Mouse (Mus musculus): ENCODE results near the gene Sh2d1b2. TPM values are rescaled to one million over a fixed set of nuclear protein-coding genes. Genes with fewer than 3 reads are reported as not detected.
"Not testable (repeated sequence)": the region's sequence is repeated elsewhere in the genome, so short reads cannot be mapped to it uniquely, and the experiment has no call there.

The Sh2d1b2 gene
- total RNA-seq (2021): not detected

- not testable (repeated sequence) for DNase-seq
Measured at GRCm38 (mm10) chr1:170232688-170233087, at the start of gene Sh2d1b2. TSS of gene Sh2d1b2 (plus strand) at chr1:170232749.

DNA sequence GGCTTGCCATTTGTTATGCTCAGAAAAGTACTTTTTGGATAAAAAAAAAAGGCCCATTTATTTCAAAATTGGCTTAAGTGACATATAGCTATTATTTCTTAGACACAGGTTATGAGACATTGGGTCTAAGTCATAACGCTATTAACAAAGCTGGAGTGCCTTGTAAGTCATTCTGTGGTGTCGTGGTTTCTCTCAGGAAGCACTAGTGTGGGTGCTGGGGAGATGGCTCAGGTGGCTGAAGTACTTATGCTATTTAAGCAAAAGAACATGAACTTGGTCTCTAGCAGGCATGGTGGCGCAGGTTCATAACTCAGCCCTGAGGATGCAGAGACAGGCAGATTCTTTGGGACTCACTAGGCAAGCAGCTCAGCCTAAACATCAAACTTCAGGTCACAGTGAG lies 47.4 kb upstream of the Sh2d1b2 start:
- DNase-seq: no peak

DNA sequence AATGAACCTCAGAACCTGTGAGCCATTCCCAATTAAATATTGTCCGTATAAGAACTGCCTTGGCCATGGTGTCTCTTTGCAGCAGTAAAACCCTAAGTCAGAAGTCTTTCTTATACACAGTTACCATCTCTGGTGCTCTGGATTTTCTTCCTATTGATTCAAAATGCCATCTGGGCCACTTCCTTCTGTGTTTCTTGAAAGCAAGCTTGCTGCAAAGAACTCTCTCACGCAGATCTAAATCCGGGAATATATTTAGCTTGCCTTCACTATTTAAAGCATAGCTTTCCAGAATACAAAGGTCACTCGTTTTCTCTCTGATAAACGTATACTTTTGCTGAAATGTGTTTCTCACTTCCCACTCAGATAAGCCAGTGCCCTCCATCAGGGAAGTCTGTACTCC lies 46.0 kb upstream of the Sh2d1b2 start:
- DNase-seq: no peak

GRCm38 (mm10) chr1:170188601-170189000 lies 43.9 kb upstream of the Sh2d1b2 start:
- peak; percentile 59 for DNase-seq

- no peak for DNase-seq
Measured at GRCm38 (mm10) chr1:170190225-170190624, 42.3 kb upstream of the Sh2d1b2 start.

DNA sequence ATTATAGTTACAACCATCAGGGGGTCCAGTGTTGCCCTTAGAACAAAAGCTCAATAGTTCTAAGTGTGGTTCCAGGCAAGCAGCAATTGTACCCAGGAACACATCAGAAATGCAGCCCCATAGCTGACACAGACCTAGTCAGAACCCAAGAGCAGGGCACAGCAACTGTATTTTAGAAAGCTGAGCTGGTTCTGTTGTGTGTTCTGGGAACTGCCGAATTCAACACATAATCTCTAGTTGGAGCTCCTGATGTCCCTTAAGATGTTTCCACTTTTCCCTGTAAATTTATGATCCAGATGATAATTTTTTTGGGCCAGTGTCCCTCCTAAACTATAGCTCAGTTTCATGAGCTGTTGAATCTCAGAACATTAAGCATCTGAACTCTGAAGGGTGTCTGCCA lies 40.6 kb upstream of the Sh2d1b2 start:
- no peak for DNase-seq

- DNase-seq: no peak
Measured at GRCm38 (mm10) chr1:170196211-170196610, 36.3 kb upstream of the Sh2d1b2 start.

DNA sequence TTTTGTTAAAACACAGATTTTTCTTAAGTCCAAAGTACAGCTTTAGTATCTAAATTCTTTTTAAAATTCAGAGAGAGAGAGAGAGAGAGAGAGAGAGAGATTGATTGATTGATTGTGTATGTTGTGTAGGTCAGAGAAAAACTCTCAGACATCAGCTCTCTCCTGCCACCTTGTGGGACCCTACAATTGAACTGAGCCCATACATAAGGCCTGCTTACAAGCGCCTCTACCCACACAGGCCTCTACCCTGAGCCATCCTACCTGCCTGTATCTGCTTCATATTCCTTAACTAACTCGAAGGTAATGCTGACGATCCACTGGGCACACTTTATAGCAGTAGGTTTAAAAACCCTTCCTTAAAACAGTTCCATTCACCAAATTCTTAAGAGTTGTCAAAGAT lies 32.2 kb upstream of the Sh2d1b2 start:
- DNase-seq: peak; percentile 37

DNA sequence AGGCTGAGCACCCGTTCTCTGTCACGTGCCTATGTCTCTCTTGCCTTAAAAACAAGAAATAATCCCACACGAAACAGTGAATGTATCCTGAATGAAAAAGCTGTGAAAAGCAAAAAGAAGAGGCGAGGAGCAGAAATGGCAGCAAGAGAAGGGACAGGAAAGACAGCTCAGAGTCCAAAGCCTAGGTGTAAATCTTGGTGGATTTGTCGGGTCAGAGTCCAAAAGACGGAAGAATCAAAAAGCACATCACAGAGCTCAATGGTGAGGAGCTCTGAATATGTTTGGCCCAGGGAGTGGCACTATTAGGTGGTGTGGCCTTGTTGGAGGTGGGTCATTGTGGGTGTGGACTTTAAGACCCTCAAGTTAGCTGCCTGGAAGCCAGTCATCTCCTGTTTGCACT lies 26.2 kb upstream of the Sh2d1b2 start:
- DNase-seq: no peak

DNA sequence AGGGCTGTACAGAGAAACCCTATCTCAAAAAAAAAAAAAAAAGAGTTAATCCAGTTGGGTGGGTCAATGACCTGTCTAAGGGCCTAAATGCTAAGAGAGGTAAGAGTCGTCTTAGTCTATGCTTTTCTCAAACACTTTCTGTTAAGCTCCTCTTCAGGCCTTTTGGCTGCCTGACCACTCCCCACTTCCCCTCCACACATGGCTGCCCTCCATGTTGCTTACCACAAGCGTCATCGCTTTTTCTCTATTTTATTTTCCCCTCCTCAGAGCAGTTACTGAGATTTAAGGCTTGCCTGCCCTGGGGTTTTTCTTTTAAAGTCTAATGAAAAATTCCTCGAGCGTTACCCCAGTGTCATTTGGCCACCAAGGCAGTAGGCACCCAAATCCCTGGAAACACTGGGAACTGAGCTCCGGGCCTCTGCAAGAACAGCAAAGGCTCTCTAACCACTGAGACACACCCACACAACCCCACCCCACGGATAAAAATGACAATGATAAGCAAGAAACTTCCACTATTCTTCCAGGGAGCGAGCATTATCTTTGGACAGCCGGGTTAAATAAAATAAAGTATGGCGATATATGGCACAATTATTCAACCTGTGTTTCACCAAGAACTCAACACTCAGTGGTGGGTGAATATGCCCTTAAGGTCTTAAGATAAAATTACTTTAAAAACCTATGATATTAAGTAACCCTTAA lies 19.2 kb upstream of the Sh2d1b2 start:
- DNase-seq: no peak

DNA sequence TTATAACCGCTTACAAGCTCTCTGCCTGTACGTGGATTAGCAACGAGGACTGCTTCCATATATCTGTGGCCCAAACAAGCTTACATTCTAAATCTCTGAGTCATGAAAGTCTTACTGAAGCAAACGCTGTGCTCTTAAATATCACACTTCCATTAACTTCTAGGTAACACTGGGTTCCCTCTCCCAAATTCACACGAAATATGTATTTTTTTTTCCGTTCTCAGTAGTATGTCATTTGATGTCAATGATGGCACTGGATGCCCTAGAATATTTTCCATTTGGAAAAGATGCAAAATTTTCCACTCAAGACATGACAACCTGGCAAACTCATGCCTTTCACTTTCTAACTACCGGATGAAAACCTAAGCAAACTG lies 18.2 kb upstream of the Sh2d1b2 start:
- DNase-seq: no peak

- DNase-seq: peak; percentile 93
Measured at GRCm38 (mm10) chr1:170214757-170215522, 17.6 kb upstream of the Sh2d1b2 start, which contains the start of gene Uhmk1. TSS of gene Uhmk1 (minus strand) at chr1:170215397.

DNA sequence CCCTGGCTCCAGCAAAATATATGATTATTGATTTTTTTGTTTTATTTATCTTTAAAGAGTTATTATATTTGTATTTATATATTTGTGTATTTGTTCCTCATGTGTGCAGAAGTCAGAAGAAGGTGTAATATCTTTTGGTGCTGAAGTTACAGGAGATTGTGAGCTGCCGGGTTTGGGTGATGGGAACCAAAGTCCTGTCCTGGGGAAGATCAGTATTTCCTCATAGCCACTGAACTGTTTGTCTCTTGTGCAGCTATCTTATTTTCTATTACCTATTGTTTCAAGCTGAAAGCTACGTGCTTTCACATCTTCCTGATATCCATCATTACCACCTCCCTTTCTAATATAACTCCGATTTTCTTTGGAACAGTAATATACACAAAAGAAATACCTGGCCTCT lies 17.0 kb upstream of the Sh2d1b2 start:
- no peak for DNase-seq

GRCm38 (mm10) chr1:170218091-170218884 lies 14.3 kb upstream of the Sh2d1b2 start:
- no peak for DNase-seq

DNA sequence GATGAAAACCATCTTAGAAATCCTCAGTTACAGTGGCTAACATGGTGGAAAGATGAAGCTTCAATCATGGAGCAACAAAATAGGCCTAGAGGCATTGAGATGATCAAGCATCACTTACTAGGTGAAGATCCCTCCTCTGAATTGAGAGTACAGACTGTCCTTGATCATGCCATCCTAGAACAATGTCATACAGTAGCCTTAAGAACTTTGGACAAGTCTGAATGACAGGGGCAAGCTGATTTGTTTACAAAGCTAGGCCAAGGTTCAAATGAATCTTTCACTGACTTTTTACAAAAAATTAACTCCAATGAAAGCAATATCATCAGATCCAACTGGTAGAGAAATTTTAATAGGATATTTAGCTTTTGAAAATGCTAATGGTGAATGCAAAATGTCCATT lies 12.2 kb upstream of the Sh2d1b2 start:
- no peak for DNase-seq

DNA sequence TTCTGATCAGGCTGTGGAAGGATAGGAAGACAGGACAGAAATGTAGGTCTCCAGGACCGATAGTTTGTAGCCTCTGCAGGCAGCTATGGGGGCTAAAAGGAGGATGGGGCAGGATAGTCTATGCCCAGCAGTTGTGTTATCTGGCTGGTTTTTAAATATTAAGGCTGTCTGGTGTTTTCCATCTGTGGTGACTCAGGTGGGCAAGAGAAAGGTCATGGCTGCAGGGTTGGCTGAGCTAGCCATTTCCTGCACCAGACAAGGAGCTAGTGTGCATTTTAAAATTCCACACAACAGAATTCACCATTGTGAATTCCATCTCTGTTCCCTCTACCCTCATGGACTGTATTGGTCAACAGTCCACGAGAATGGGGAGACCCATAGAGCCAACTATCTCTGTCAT lies 9.3 kb upstream of the Sh2d1b2 start:
- no peak for DNase-seq

- no peak for DNase-seq
Measured at GRCm38 (mm10) chr1:170245016-170245415, 12.5 kb downstream of the Sh2d1b2 start.

- no peak for DNase-seq
Measured at GRCm38 (mm10) chr1:170254893-170255559, 22.5 kb downstream of the Sh2d1b2 start.

- DNase-seq: peak; percentile 89
Measured at GRCm38 (mm10) chr1:170255560-170255910, 23.0 kb downstream of the Sh2d1b2 start.

GRCm38 (mm10) chr1:170270281-170270680 lies 37.7 kb downstream of the Sh2d1b2 start:
- no peak for DNase-seq

GRCm38 (mm10) chr1:170270696-170271095 lies 38.1 kb downstream of the Sh2d1b2 start:
- no peak for DNase-seq

DNA sequence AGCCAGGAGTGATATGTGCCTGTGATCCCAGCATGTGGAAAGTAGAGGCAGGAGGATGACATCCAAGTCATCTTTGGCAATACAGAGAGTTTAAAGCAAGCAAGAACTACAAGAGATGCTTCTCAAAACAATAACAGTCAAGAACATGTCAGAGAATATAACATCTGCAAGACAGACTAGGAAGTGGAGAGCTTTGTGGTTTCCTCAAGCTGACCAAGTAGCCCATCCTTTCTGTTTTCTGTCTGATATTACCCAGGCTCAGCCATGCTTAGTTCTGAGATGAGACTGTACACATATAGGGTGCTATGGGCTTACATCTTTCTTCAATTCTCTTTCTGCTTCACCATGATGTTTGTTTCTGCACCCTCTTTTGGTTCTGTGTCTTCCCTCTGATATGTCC lies 40.7 kb downstream of the Sh2d1b2 start:
- DNase-seq: no peak

DNA sequence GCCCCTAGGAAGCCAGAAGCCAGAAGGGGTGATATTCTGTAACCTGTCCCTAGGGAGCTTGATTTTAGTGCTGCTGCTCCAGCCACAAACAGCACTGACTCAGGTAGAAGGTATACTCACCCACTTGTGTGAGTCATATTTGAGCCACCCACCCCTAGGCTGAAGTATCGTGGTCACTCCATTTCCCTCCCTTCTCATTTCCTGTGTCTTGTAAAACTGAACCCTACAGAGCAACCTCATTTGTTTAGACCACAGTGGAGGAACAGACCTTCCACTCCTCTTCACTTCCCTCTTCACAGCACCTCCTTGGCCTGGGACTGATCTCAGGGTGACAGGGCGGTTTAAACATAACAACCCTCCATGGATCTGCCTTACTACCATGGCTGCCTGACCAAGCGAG lies 44.5 kb downstream of the Sh2d1b2 start, which contains the start of gene Sh2d1b1:
Sh2d1b1 (plus strand) TSS at position 305 of the 400 bp plus-strand sequence.
- DNase-seq: no peak

All from heart, postnatal 4 days (tissue).